23 mouse cellular contexts compared by ENCODE assay signal in the genomic region with DNA sequence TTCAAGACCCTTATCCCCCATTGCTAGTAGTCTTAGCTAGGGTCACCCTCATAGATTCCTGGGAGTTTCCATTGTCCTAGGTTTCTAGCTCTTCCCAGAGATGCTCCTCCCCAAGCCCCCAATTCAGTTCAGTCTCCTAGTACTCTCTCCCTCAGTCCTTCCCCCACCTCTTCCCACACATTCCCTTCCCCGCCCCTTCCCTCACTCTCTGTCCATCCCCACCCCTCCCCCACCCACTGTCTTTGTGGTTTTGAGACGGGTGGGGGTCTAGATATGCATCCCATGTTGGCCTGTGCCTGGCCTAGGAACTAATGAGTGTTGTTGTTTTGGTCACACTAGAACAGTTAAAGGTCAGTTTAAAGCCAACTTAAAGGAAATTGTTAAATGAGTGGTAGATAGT.
"Had no signal": no experiment of that assay in that cellular context is flagged by ENCODE, and none has a peak within 500 bp of the region (broad histone marks: within the 10 kb centered on the region; RNA-seq: fewer than 3 reads in every experiment).

No protein-coding gene starts in this region.

- H3K9me3 ChIP-seq: heart, embryonic 13.5 days; heart, embryonic 15.5 days; hindbrain, embryonic 13.5 days; hindbrain, embryonic 15.5 days; limb, embryonic 10.5 days; limb, embryonic 12.5 days; liver, embryonic 13.5 days; liver, embryonic 15.5 days had no signal

- ATAC-seq: hindbrain, postnatal 0 days had no signal

- H3K4me1 ChIP-seq: liver, embryonic 13.5 days; liver, embryonic 15.5 days had no signal

- DNase-seq: gastrocnemius, postnatal 14 days; heart, adult 2 months; heart, postnatal 14 days; heart, postnatal 36 days; kidney, adult 18-20 months; kidney, adult 8-10 months; kidney, postnatal 10 days; kidney, postnatal 25 days; kidney, postnatal 4 days; liver; liver, embryonic 13.5 days had no signal

- H3K4me3 ChIP-seq: heart, adult 2 months; heart, embryonic 13.5 days; heart, embryonic 15.5 days; hindbrain, embryonic 13.5 days; hindbrain, embryonic 15.5 days; layer of hippocampus, adult 2 months; left cerebral cortex, adult 2 months; limb, embryonic 10.5 days; limb, embryonic 12.5 days; liver, embryonic 13.5 days; liver, embryonic 15.5 days had no signal

- H3K9ac ChIP-seq: heart, embryonic 13.5 days; heart, embryonic 15.5 days; hindbrain, embryonic 13.5 days; hindbrain, embryonic 15.5 days; limb, embryonic 12.5 days; liver, embryonic 13.5 days; liver, embryonic 15.5 days had no signal

- H3K27me3 ChIP-seq: heart, embryonic 13.5 days; heart, embryonic 15.5 days; hindbrain, embryonic 13.5 days; hindbrain, embryonic 15.5 days; limb, embryonic 12.5 days; liver, embryonic 13.5 days; liver, embryonic 15.5 days had no signal

- H3K27ac ChIP-seq: heart, adult 2 months; heart, embryonic 13.5 days; heart, embryonic 15.5 days; hindbrain, embryonic 13.5 days; hindbrain, embryonic 15.5 days; hindbrain, postnatal 0 days; layer of hippocampus, adult 2 months; left cerebral cortex, adult 2 months; limb, embryonic 10.5 days; limb, embryonic 12.5 days; liver, embryonic 13.5 days; liver, embryonic 15.5 days had no signal

- H3K4me2 ChIP-seq: heart, embryonic 11.5 days; heart, embryonic 13.5 days; heart, embryonic 15.5 days; hindbrain, embryonic 13.5 days; hindbrain, embryonic 15.5 days; limb, embryonic 12.5 days; liver, embryonic 11.5 days; liver, embryonic 13.5 days; liver, embryonic 15.5 days had no signal

- H3K36me3 ChIP-seq: heart, embryonic 13.5 days; heart, embryonic 15.5 days; hindbrain, embryonic 13.5 days; hindbrain, embryonic 15.5 days; limb, embryonic 10.5 days; limb, embryonic 12.5 days; liver, embryonic 13.5 days; liver, embryonic 15.5 days had no signal
